Mouse (Mus musculus) liver, adult 2 months (tissue): ENCODE results near the gene Adgre5.

Experiments
- CTCF ChIP-seq: fragments of 200-500 bp; IDR thresholded peaks from 2 replicates; pipeline ENCODE4 v1.5.1; 2011; ENCODE audit warnings: low read depth, low read length, control low read depth
- POLR2A ChIP-seq: fragments of 200-500 bp; IDR thresholded peaks from 2 replicates; pipeline ENCODE4 v1.6.1; 2011; ENCODE audit warnings: low read length, control low read depth; ENCODE audit not compliant: insufficient read depth; ENCODE audit errors: extremely low read depth

DNA sequence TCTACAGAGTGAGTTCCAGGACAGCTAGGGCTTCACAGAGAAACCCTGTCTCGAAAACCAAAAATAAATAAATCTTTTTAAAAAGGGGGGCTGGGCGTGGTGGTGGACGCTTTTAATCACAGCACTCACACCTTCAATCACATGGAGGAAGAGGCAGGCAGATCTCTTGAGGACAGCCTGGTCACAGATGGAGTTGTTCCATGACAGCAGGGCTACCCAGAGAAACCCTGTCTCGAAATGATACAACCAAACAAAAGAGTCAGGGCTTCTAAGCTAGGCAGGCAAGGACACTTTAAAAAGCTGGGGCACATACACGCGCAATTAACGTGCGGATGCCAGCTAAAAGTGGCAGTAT, 26.5 kb downstream of the Adgre5 start:
- TF ChIP-seq POLR2A (no peak), CTCF (no peak)
